31 mouse cellular contexts compared by ENCODE assay signal in genomic region chr8:91983171-91983570, GRCm38 (mm10).
"Had no signal": no experiment of that assay in that cellular context is flagged by ENCODE, and none has a peak within 500 bp of the region (broad histone marks: within the 10 kb centered on the region; RNA-seq: fewer than 3 reads in every experiment).

No protein-coding gene starts in this region.

- DNase-seq: left cerebral cortex, postnatal 4 days; liver; liver, embryonic 13.5 days; lung, adult 18-20 months; lung, adult 2 months; lung, embryonic 14.5 days; lung, postnatal 10 days; lung, postnatal 14 days; lung, postnatal 36 days; lung, postnatal 4 days; midbrain, embryonic 14.5 days had no signal

- H3K4me2 ChIP-seq: limb, embryonic 12.5 days; limb, embryonic 13.5 days; limb, embryonic 15.5 days; liver, embryonic 11.5 days; liver, embryonic 12.5 days; liver, embryonic 13.5 days; liver, embryonic 15.5 days; lung, embryonic 14.5 days; lung, embryonic 15.5 days; midbrain, embryonic 11.5 days; midbrain, embryonic 12.5 days; midbrain, embryonic 13.5 days; midbrain, embryonic 15.5 days; neural tube, embryonic 12.5 days; neural tube, embryonic 13.5 days had no signal

- H3K4me1 ChIP-seq: limb, embryonic 12.5 days; limb, embryonic 13.5 days; limb, embryonic 15.5 days; liver, embryonic 12.5 days; liver, embryonic 13.5 days; liver, embryonic 15.5 days; megakaryocyte, embryonic 14.5 days; midbrain, embryonic 12.5 days; midbrain, embryonic 13.5 days; midbrain, embryonic 15.5 days; neural tube, embryonic 12.5 days; neural tube, embryonic 13.5 days had no signal

- H3K4me3 ChIP-seq: limb, embryonic 12.5 days; limb, embryonic 13.5 days; limb, embryonic 15.5 days; liver, embryonic 12.5 days; liver, embryonic 13.5 days; liver, embryonic 15.5 days; lung, embryonic 15.5 days; megakaryocyte, embryonic 14.5 days; midbrain, embryonic 10.5 days; midbrain, embryonic 12.5 days; midbrain, embryonic 13.5 days; midbrain, embryonic 15.5 days; myocyte; neural tube, embryonic 12.5 days; neural tube, embryonic 13.5 days had no signal

- H3K9ac ChIP-seq: limb, embryonic 12.5 days; limb, embryonic 13.5 days; limb, embryonic 15.5 days; liver, embryonic 12.5 days; liver, embryonic 13.5 days; liver, embryonic 14.5 days; liver, embryonic 15.5 days; lung, embryonic 14.5 days; lung, embryonic 15.5 days; midbrain, embryonic 12.5 days; midbrain, embryonic 13.5 days; midbrain, embryonic 15.5 days; neural tube, embryonic 12.5 days; neural tube, embryonic 13.5 days had no signal

- H3K27ac ChIP-seq: limb, embryonic 12.5 days; limb, embryonic 13.5 days; limb, embryonic 15.5 days; liver, embryonic 12.5 days; liver, embryonic 13.5 days; liver, embryonic 14.5 days; liver, embryonic 15.5 days; lung, embryonic 15.5 days; macrophage; midbrain, embryonic 10.5 days; midbrain, embryonic 12.5 days; midbrain, embryonic 13.5 days; midbrain, embryonic 15.5 days; neural tube, embryonic 12.5 days; neural tube, embryonic 13.5 days had no signal

- H3K9me3 ChIP-seq: limb, embryonic 15.5 days; liver, embryonic 12.5 days; liver, embryonic 13.5 days; liver, embryonic 15.5 days; lung, embryonic 15.5 days; midbrain, embryonic 12.5 days; midbrain, embryonic 13.5 days; midbrain, embryonic 15.5 days had no signal

- H3K36me3 ChIP-seq: limb, embryonic 12.5 days; limb, embryonic 13.5 days; limb, embryonic 15.5 days; liver, embryonic 12.5 days; liver, embryonic 13.5 days; liver, embryonic 15.5 days; lung, embryonic 15.5 days; midbrain, embryonic 10.5 days; midbrain, embryonic 12.5 days; midbrain, embryonic 13.5 days; midbrain, embryonic 15.5 days; neural tube, embryonic 12.5 days; neural tube, embryonic 13.5 days had no signal

- ATAC-seq: liver, embryonic 12.5 days; lung, postnatal 0 days; midbrain, embryonic 13.5 days; midbrain, embryonic 15.5 days; midbrain, embryonic 16.5 days had no signal

- H3K27me3 ChIP-seq: liver, embryonic 13.5 days; liver, embryonic 15.5 days; lung, embryonic 15.5 days; megakaryocyte, embryonic 14.5 days had no signal
